Mouse (Mus musculus) cerebellum, postnatal 4 days (tissue): ENCODE measurements at regions not wholly inside any gene's neighbourhood (a gene's known extent, or its start where the extent isn't known, plus 50 kb on each side); places are given as distances from the start of the nearest gene placed in this dataset.

Experiments
- DNase-seq, 2 experiments: peaks; one replicate each; pipeline ENCODE4 v3.0.0; 2022; ENCODE audit warnings: low spot score in 2 of 2, mixed read lengths in 1 of 2

- no peak for DNase-seq
These were observed 304.9 kb downstream of the Satb1 start for GRCm38 (mm10) chr17:51528161-51528560.

- no peak for DNase-seq
These were observed 306.2 kb downstream of the Satb1 start for GRCm38 (mm10) chr17:51526881-51527280.

GRCm38 (mm10) chr17:51526464-51526863 is 306.6 kb downstream of the Satb1 start:
- DNase-seq, result no peak

GRCm38 (mm10) chr17:51526021-51526420 is 307.1 kb downstream of the Satb1 start:
- DNase-seq, result no peak

- no peak for DNase-seq
These were observed 307.9 kb downstream of the Satb1 start for GRCm38 (mm10) chr17:51525219-51525618.

- DNase-seq, result no peak
These were observed 321.2 kb downstream of the Satb1 start for GRCm38 (mm10) chr17:51511917-51512316.

GRCm38 (mm10) chr17:51500751-51501150 is 321.6 kb upstream of the Tbc1d5 start:
- DNase-seq, result no peak

- DNase-seq, result no peak
These were observed 320.4 kb upstream of the Tbc1d5 start for GRCm38 (mm10) chr17:51499541-51499940.

- DNase-seq, result no peak
These were observed 315.9 kb upstream of the Tbc1d5 start for GRCm38 (mm10) chr17:51495038-51495437.

GRCm38 (mm10) chr17:51489386-51489785 is 310.2 kb upstream of the Tbc1d5 start:
- no peak for DNase-seq

- DNase-seq, result no peak
These were observed 308.8 kb upstream of the Tbc1d5 start for GRCm38 (mm10) chr17:51487918-51488445.

GRCm38 (mm10) chr17:51477810-51478209 is 298.7 kb upstream of the Tbc1d5 start:
- DNase-seq, result peak in 1 of 2 experiments; percentile 22

GRCm38 (mm10) chr17:51477404-51477803 is 298.3 kb upstream of the Tbc1d5 start:
- DNase-seq, result no peak

GRCm38 (mm10) chr17:51462137-51462880 is 283.2 kb upstream of the Tbc1d5 start:
- no peak for DNase-seq

GRCm38 (mm10) chr17:51461248-51461647 is 282.1 kb upstream of the Tbc1d5 start:
- no peak for DNase-seq

- DNase-seq, result no peak
These were observed 280.0 kb upstream of the Tbc1d5 start for GRCm38 (mm10) chr17:51459119-51459518.

- DNase-seq, result no peak
These were observed 236.6 kb upstream of the Tbc1d5 start for GRCm38 (mm10) chr17:51415746-51416145.

- DNase-seq, result no peak
These were observed 235.2 kb upstream of the Tbc1d5 start for GRCm38 (mm10) chr17:51414304-51414703.

- no peak for DNase-seq
These were observed 234.6 kb upstream of the Tbc1d5 start for GRCm38 (mm10) chr17:51413741-51414140.

- DNase-seq, result no peak
These were observed 232.5 kb upstream of the Tbc1d5 start for GRCm38 (mm10) chr17:51411545-51412094.

- no peak for DNase-seq
These were observed 229.7 kb upstream of the Tbc1d5 start for GRCm38 (mm10) chr17:51408894-51409293.

GRCm38 (mm10) chr17:51408367-51408766 is 229.2 kb upstream of the Tbc1d5 start:
- no peak for DNase-seq

- DNase-seq, result no peak
These were observed 227.9 kb upstream of the Tbc1d5 start for GRCm38 (mm10) chr17:51407046-51407445.
